Mouse (Mus musculus) kidney, postnatal 10 days (tissue): Measurements from ENCODE around the gene Kcnh1.

ENCODE experiments used
- DNase-seq: peaks from one replicate; pipeline ENCODE4 v3.0.0; 2021; ENCODE audit warnings: mixed read lengths

Gene Kcnh1

GRCm38 (mm10) chr1:192331207-192331606, 140.6 kb downstream of the Kcnh1 start:
- DNase-seq, result no peak

DNA sequence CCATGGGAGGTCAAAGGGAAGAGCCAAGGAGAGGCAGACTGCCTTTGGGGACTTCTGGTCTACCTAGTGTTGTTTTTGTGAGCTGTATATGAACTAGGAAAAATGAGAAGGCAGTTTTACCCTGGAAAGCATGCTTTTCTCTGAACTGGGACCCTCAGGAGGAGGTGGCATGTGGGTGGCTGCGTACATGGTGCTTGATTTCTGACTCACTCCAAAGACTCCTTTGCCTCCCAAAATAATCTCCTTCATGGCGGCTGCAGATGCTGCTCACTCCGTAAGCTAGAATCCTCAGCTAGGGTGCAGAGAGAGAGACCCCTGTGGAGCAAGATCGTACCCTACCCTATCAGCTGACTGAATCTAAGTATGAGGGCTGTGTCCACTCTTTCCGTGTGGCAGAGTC, 145.5 kb downstream of the Kcnh1 start:
- no peak for DNase-seq

- no peak for DNase-seq
Observed at GRCm38 (mm10) chr1:192339361-192340077, 148.9 kb downstream of the Kcnh1 start.

DNA sequence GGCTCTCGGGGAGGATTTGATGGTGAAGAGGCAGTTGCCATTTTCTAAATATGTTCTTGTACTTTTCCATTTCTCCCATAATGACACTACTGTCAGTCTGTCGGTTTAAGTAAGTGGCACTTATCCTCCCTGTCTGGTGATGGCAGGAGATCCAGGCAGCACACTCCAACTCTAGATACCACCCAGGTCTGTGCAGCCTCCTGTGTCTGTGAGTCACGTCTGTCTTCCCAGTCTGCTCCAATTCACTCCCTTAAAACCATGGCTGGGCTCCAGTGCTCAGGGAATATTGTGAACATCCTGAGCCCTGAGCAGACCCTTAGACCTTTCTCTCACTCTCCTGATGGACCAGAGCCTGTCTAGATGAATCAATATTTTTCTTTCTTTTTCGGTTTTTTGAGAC, 151.2 kb downstream of the Kcnh1 start:
- DNase-seq, result no peak

DNA sequence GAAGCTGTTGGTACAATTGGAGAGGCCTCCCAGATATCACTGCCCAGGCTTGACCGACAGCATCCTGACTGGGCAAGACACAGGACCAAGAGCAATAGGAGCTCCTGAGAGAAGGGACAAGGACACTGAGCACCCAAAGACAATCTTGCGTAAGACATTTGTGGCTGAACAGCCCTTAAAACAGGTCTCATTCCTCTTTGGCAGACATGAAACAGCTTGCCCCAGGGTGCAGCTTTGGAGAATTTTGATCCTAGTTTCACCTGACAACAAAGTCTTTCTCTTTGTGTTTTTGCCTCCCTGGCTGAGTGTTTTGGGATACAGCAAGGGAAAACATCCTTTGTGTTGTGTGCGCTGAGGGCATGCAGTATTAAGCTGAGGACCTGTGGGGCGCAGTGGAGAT, 153.4 kb downstream of the Kcnh1 start:
- no peak for DNase-seq

- no peak for DNase-seq
Observed at GRCm38 (mm10) chr1:192347327-192347726, 156.8 kb downstream of the Kcnh1 start.

DNA sequence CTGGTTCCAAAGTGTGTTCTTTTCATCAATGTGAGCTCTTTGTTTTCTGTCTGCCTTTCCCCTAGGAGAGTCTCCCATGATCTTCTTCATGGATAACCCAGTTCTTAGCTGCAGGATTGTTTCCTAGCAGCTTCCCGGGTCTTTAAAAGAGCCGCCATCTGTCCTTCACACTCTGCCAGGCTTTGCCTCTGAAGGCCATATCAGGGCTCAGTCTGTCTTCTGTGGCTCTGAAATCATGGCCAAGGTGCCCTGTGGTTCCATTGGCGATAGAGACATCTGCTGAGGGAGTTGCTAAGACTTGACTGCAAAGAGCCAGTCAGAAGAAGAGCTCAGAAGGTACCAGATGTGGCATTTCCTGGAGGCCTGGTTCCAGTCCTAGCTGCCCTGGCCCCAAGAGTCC, 165.7 kb downstream of the Kcnh1 start:
- no peak for DNase-seq

- DNase-seq, result no peak
Observed at GRCm38 (mm10) chr1:192359212-192359611, 168.6 kb downstream of the Kcnh1 start.

DNA sequence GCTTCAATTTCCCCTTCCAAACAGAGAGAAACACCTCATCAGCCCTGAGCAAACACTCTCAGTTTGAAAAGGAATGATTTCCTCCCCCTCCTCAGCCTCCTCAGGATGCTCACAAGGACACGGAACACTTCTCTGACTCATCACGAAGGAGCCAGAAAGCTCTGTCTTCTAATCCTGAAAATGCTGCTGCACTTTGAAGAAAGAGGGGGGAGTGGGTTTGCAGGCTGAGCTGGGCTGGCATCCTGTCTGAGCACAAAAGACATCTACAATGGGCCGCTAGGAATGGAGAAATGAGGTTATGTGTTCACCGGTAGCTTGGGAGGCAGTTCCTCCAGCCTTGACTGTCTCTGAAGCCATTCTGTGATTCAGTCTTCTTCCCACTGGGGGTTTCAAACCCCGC, 177.8 kb downstream of the Kcnh1 start:
- DNase-seq, result no peak

GRCm38 (mm10) chr1:192371943-192372614, 181.5 kb downstream of the Kcnh1 start:
- DNase-seq, result no peak

- DNase-seq, result no peak
Observed at GRCm38 (mm10) chr1:192378546-192379075, 188.0 kb downstream of the Kcnh1 start.

DNA sequence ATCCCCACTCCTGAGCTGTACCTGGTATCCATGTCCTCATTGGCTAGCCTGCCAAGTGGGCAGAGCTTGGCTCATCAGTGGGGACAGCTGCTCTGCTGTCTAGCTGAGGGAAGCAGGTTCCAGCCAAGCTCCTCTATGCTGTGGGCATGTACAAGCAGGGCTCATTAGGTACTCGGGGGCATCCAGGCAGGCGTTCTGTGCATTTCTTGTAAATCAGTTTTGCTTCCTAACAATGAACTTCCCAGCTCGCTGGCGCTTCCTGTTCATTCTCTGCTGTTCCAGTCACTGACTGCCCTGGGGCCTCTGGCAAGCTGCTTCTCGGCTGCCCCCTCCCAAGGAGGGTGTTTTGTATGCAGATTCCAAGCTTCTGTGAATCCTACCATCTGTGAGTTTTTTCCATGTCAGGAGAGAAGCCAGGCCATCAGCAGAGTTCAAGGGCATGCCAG, 190.0 kb downstream of the Kcnh1 start:
- no peak for DNase-seq

- no peak for DNase-seq
Observed at GRCm38 (mm10) chr1:192387624-192388023, 197.1 kb downstream of the Kcnh1 start.

DNA sequence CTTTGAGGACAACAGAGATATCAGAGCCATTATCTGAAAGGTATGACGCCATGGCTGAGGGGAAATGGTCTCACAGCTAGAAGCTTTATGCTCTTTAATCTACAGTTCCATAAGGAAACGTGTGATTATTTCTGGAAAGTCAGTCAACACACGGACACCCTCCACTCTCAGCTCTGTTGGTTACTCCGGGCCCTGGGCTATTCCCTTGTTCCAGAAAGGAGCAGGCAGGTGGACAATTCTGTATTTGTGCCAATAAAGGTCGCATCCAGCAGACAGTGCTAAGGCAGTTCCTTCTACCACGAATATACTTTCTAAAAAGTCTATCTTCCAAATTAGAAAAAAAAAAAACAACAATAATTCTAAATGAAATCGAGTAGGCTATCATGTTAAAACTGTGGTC, 200.5 kb downstream of the Kcnh1 start:
- no peak for DNase-seq

GRCm38 (mm10) chr1:192392232-192392631, 201.7 kb downstream of the Kcnh1 start:
- no peak for DNase-seq

DNA sequence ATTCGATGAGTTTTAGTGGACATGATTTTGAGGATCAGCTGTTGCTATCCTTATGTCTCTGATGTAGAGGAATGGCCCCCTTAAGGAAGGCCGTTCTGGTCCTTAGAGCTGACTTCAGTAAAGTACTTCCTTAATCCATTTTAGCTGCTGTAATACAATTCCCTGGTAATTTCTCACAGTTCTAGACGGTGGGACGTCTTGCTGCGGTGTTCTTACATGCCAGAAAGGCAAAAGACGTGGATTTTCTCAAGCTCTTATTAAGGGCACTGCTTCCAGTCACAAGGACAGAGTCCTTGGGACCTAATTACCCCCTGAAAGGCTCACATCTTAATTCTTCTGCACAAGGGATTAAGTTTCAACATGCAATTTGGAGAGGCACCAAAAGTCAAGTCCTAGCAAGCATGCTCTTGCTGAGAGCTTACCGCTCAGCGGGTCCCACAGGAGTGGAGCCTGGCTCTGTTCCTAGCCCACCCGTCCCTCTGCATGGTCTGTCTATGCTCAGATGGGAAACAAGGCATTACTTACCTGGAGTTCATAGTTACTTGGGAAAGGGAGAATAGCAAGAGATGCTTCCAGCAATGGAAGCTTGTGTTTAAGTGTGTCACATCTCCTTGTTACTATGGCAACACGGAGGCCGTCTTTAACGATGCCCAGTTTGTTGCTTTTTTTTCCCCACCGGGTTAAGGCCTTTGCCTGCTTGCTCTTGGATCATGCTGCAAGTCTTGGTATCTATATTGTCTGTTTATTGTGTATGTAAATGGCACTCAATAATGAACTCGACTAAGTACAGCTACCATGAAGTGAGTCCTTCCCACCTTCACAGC, 209.3 kb downstream of the Kcnh1 start:
- DNase-seq, result no peak

DNA sequence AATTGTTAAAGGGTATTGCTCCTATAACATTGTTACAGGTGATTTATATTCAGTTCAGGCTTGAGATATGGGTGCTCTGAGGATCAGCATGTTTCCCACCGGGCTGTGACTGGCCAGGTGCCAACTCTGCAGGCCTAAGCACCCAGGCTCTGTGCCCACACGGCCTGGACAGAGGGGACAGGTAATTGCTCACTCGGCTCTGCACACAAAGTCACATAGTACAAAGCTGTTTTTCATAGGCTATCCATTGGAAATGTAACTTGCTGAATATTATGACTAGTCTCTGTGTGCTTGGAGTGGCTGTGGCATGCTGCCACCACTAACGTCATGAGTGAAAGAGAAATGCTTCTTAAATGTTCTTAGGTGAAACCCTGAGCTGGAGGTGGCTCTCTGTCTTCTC, 210.4 kb downstream of the Kcnh1 start:
- peak; percentile 74 for DNase-seq

- no peak for DNase-seq
Observed at GRCm38 (mm10) chr1:192402911-192403704, 212.5 kb downstream of the Kcnh1 start.

DNA sequence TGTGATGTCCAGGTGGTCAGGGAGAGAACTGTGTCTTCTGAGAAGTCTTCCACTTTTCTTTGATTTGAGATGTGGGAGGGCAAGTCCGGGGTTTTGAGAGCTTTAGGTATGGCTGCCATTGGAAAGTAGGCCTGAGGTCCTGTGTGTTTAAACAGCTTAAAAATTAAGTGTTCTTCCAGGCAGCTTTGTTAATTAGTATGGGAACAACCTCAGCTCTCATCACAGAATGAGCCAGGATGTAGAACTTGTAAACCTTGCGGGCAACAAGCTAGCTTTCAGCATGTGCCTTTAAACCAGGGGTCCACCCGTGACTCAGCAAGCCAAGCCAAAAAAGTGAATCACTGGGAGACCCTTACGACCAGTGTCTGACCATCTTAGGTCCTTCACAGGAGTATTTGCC, 214.6 kb downstream of the Kcnh1 start:
- DNase-seq, result no peak

GRCm38 (mm10) chr1:192406589-192406988, 216.0 kb downstream of the Kcnh1 start:
- DNase-seq, result no peak

DNA sequence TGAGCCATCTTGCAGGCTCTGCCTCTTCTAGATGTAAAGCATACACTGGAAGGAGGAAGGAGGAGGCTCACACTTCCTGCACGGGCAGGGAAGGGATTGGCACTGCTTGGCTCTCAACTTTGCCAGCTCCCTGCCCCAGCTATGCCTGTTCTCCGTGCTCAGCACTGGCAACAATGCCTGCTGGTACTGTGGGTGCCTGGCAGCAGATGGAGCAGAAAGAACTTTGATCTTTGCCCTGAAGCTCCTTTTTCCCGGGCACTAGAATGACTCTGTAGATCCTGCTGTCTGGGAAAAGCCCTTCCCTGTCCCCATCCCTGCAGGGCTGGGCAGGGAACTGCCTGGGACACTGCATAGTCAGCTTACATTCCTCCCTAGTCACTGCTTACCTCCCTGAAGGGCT, 225.2 kb downstream of the Kcnh1 start:
- DNase-seq, result peak; percentile 54

DNA sequence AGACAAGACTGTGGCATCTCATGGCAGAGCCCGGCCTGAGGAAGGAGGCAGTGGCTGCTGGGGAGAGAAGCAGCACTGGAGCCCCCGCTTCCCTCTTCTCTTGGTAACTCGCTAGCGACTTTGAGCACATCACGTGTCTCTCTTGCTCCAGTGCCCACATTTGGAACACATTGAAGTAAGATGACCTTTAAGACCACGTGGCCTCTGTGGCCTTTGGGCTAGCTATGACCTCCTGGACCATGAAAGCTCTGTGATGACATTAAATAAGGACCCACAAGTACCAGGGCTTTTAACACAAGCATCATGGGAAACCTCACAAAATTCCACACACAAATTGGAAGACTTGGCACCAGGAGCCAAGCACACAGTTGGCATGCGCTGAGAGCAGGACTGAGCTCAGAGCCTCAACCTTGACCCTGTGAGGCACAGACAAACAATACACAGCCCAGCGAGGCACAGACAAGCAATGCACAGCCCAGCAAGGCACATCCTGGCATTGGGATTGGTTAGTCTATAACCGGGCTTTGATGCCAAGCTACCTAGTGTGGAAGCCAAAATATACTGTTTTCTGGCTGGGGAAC, 225.8 kb downstream of the Kcnh1 start:
- no peak for DNase-seq
